Mouse (Mus musculus) embryonic facial prominence, embryonic 12.5 days (tissue): ENCODE measurements at regions not wholly inside any gene's neighbourhood (a gene's known extent, or its start where the extent isn't known, plus 50 kb on each side); places are given as distances from the start of the nearest gene placed in this dataset.
A peak's percentile ranks its signal among the peaks of the same experiment; 100 is the strongest.

Source experiments
- ATAC-seq: fragments of 200-750 bp; cut with Nextera tagmentation; 2 replicates; pipeline ENCODE4 v1.8.0; 2017; ENCODE audit not compliant: insufficient number of reproducible peaks, insufficient read depth, low FRiP score, low TSS enrichment
- H3K27ac ChIP-seq: fragments of 300-500 bp; sonication (generic); 2 replicates; pipeline ENCODE4 v1.5.1; 2016; ENCODE audit warnings: mild to moderate bottlenecking
- H3K27me3 ChIP-seq: fragments of 300-500 bp; sonication (generic); 2 replicates; pipeline ENCODE4 v1.6.1; 2016; ENCODE audit warnings: mild to moderate bottlenecking, moderate library complexity
- H3K36me3 ChIP-seq: fragments of 300-500 bp; sonication (generic); 2 replicates; pipeline ENCODE4 v1.6.1; 2016; ENCODE audit warnings: mild to moderate bottlenecking
- H3K4me1 ChIP-seq: fragments of 300-500 bp; sonication (generic); 2 replicates; pipeline ENCODE4 v1.6.1; 2016
- H3K4me2 ChIP-seq: fragments of 300-500 bp; sonication (generic); replicated peaks from 2 replicates; pipeline ENCODE4 v1.6.1; 2016; ENCODE audit warnings: mild to moderate bottlenecking, moderate library complexity
- H3K4me3 ChIP-seq: fragments of 300-500 bp; sonication (generic); 2 replicates; pipeline ENCODE4 v1.5.1; 2016; ENCODE audit warnings: mild to moderate bottlenecking
- H3K9ac ChIP-seq: fragments of 300-500 bp; sonication (generic); 2 replicates; pipeline ENCODE4 v1.6.1; 2016; ENCODE audit warnings: mild to moderate bottlenecking, moderate library complexity
- H3K9me3 ChIP-seq: fragments of 300-500 bp; sonication (generic); 2 replicates; pipeline ENCODE4 v1.6.1; 2016; ENCODE audit warnings: mild to moderate bottlenecking, moderate library complexity
- WGBS: fragments of 180-500 bp; shearing (Covaris S2); methylation state at CpG from one replicate; pipeline ENCODE4 v1.1.7; 2016; 5-methylcytosine and 5-hydroxymethylcytosine counted together

- Histone ChIP-seq H3K36me3 (no peaks in the 10 kb centered on the region), H3K4me1 (no peaks in the 10 kb centered on the region), H3K4me2 (no peak overlapping the region), H3K9me3 (no peaks in the 10 kb centered on the region), H3K27me3 (no peaks in the 10 kb centered on the region), H3K27ac (no peak overlapping the region), H3K9ac (no peak overlapping the region), H3K4me3 (no peak overlapping the region)
- no peak for ATAC-seq
- WGBS: 83% methylated on average over 2 of the region's 2 CpGs
These were observed 471.8 kb upstream of the Atp11b start for GRCm38 (mm10) chr3:35282106-35282505.

- Histone ChIP-seq H3K4me1 (no peaks in the 10 kb centered on the region), H3K36me3 (no peaks in the 10 kb centered on the region), H3K27me3 (no peaks in the 10 kb centered on the region), H3K9me3 (no peaks in the 10 kb centered on the region), H3K27ac (no peak overlapping the region), H3K4me2 (no peak overlapping the region), H3K4me3 (no peak overlapping the region), H3K9ac (no peak overlapping the region)
- 89% methylated on average over 1 of the region's 1 CpGs for WGBS
- ATAC-seq: no peak
These were observed 459.1 kb upstream of the Atp11b start for GRCm38 (mm10) chr3:35294771-35295170.

GRCm38 (mm10) chr3:35295746-35296145 is 458.2 kb upstream of the Atp11b start:
- Histone ChIP-seq H3K9me3 (no peaks in the 10 kb centered on the region), H3K4me3 (no peak overlapping the region), H3K36me3 (no peaks in the 10 kb centered on the region), H3K27ac (no peak overlapping the region), H3K9ac (no peak overlapping the region), H3K4me1 (no peaks in the 10 kb centered on the region), H3K27me3 (no peaks in the 10 kb centered on the region), H3K4me2 (no peak overlapping the region)
- WGBS: 55% methylated on average over 4 of the region's 4 CpGs
- no peak for ATAC-seq

DNA sequence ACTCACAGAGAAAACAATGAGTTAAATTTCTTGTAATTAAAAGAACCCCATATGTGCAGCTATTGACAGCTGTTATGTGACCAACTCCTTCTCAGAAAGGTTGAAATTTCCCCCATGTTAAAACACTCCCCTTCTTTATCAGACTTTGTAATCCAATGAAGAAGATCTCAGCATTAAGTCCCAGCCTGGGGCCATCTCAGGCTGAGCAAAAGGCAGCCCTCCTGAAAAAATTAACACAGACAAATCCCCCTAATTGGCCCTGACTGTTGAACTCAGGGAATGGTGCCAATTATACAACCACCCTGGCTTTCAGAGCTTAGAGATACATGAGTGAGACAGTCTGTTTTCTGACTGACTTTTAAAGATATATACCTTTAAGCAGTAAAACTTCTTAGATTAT is 454.9 kb upstream of the Atp11b start:
- Histone ChIP-seq H3K4me3 (no peak overlapping the region), H3K27ac (no peak overlapping the region), H3K4me2 (no peak overlapping the region), H3K27me3 (no peaks in the 10 kb centered on the region), H3K9me3 (no peaks in the 10 kb centered on the region), H3K9ac (no peak overlapping the region), H3K36me3 (no peaks in the 10 kb centered on the region), H3K4me1 (no peaks in the 10 kb centered on the region)
- no peak for ATAC-seq

- H3K27me3 ChIP-seq: no peaks in the 10 kb centered on the region
- no peaks in the 10 kb centered on the region for H3K36me3 ChIP-seq
- no peak for ATAC-seq
- no peak overlapping the region for H3K27ac ChIP-seq
- no peak overlapping the region for H3K4me3 ChIP-seq
- H3K9me3 ChIP-seq: no peaks in the 10 kb centered on the region
- 92% methylated on average over 4 of the region's 4 CpGs for WGBS
- H3K4me2 ChIP-seq: no peak overlapping the region
- no peak overlapping the region for H3K9ac ChIP-seq
- H3K4me1 ChIP-seq: no peaks in the 10 kb centered on the region
These were observed 447.9 kb upstream of the Atp11b start for GRCm38 (mm10) chr3:35306013-35306412.

- no peak for ATAC-seq
- Histone ChIP-seq H3K9me3 (no peaks in the 10 kb centered on the region), H3K4me3 (no peak overlapping the region), H3K4me1 (peaks cover 8% of the 10 kb centered on the region), H3K27me3 (no peaks in the 10 kb centered on the region), H3K4me2 (no peak overlapping the region), H3K27ac (no peak overlapping the region), H3K36me3 (no peaks in the 10 kb centered on the region), H3K9ac (no peak overlapping the region)
- WGBS: 50% methylated on average over 10 of the region's 10 CpGs
These were observed 439.7 kb upstream of the Atp11b start for GRCm38 (mm10) chr3:35314177-35314576.

- no peak overlapping the region for H3K4me3 ChIP-seq
- no peaks in the 10 kb centered on the region for H3K36me3 ChIP-seq
- no peaks in the 10 kb centered on the region for H3K27me3 ChIP-seq
- no peak overlapping the region for H3K9ac ChIP-seq
- no peak overlapping the region for H3K27ac ChIP-seq
- no peaks in the 10 kb centered on the region for H3K9me3 ChIP-seq
- no peak for ATAC-seq
- no peak overlapping the region for H3K4me2 ChIP-seq
- WGBS: 73% methylated on average over 6 of the region's 6 CpGs
- H3K4me1 ChIP-seq: peaks cover 8% of the 10 kb centered on the region
These were observed 438.7 kb upstream of the Atp11b start for GRCm38 (mm10) chr3:35315162-35315561.

- peak; percentile 73 for ATAC-seq
- no peak overlapping the region for H3K27ac ChIP-seq
These were observed 435.6 kb upstream of the Atp11b start for GRCm38 (mm10) chr3:35318348-35318747.

DNA sequence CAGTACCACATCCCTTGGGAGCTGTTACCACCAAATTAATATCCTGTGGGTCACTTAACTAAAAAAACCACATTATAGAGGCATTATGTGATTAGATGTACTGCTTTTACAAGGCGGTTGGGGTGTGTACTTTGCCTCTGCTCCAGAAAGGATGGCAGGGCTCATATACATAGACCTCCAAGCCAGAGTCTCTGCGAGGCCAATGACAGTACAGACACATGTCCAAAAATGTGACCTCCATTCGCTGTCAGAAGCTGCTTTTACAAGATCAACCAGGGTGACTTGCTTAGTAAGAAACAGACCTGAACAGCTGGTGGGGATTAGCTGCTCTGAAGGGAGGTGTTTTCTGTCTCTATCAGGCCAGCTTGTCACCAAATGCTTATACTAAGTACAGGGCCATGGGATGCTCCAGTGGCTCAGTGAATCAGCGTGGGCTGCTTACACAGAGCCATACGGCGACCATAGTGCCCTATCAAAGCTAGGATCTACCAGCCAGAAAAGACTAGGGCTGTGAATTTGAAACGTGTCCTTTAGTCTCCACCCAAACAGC is 433.0 kb upstream of the Atp11b start:
- no peak overlapping the region for H3K4me3 ChIP-seq
- H3K27me3 ChIP-seq: no peaks in the 10 kb centered on the region; the same call in 1 of the 2 replicates
- WGBS: 43% methylated on average over 7 of the region's 7 CpGs
- no peak for ATAC-seq
- no peaks in the 10 kb centered on the region for H3K36me3 ChIP-seq
- peaks cover 18% of the 10 kb centered on the region for H3K4me1 ChIP-seq
- no peak overlapping the region for H3K9ac ChIP-seq
- no peak overlapping the region for H3K27ac ChIP-seq
- no peaks in the 10 kb centered on the region for H3K9me3 ChIP-seq
- no peak overlapping the region for H3K4me2 ChIP-seq

More at GRCm38 (mm10) chr3:35318348-35318747, 435.6 kb upstream of the Atp11b start:
- Histone ChIP-seq H3K4me2 (peak overlapping the region; percentile 28), H3K4me1 (peaks cover 13% of the 10 kb centered on the region), H3K9ac (no peak overlapping the region), H3K27me3 (no peaks in the 10 kb centered on the region; the same call in 1 of the 2 replicates), H3K36me3 (no peaks in the 10 kb centered on the region), H3K9me3 (no peaks in the 10 kb centered on the region), H3K4me3 (no peak overlapping the region)
- WGBS: 22% methylated on average over 13 of the region's 13 CpGs

DNA sequence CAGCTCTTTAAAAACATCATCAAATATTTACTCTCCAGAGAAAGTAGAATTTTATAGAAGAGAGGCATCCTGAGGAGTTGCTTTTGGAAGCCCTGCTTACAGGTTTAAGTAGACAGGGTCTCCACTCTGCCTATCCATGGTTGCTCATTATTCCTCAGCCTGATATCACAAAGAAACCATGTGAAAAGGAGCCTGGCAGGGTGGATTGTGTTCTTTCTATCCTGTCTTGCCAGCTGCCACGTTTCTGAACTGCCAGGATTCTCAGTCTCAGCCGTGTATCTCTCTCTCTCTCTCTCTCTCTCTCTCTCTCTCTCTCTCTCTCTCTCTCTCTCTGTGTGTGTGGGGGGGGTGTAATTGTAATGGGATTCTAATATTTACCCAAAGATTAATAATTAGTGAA is 431.9 kb upstream of the Atp11b start:
- Histone ChIP-seq H3K27me3 (no peaks in the 10 kb centered on the region; the same call in 1 of the 2 replicates), H3K36me3 (no peaks in the 10 kb centered on the region), H3K27ac (no peak overlapping the region), H3K9ac (no peak overlapping the region), H3K9me3 (no peaks in the 10 kb centered on the region), H3K4me1 (peaks cover 18% of the 10 kb centered on the region), H3K4me2 (no peak overlapping the region), H3K4me3 (no peak overlapping the region)
- no peak for ATAC-seq
- 47% methylated on average over 2 of the region's 2 CpGs for WGBS

- H3K36me3 ChIP-seq: no peaks in the 10 kb centered on the region
- H3K9ac ChIP-seq: no peak overlapping the region
- peaks cover 15% of the 10 kb centered on the region for H3K4me1 ChIP-seq
- H3K4me3 ChIP-seq: no peak overlapping the region
- ATAC-seq: no peak
- no peak overlapping the region for H3K4me2 ChIP-seq
- no peak overlapping the region for H3K27ac ChIP-seq
- H3K27me3 ChIP-seq: no peaks in the 10 kb centered on the region; the same call in 1 of the 2 replicates
- WGBS: 93% methylated on average over 4 of the region's 4 CpGs
- H3K9me3 ChIP-seq: no peaks in the 10 kb centered on the region
These were observed 431.0 kb upstream of the Atp11b start for GRCm38 (mm10) chr3:35322899-35323298.

DNA sequence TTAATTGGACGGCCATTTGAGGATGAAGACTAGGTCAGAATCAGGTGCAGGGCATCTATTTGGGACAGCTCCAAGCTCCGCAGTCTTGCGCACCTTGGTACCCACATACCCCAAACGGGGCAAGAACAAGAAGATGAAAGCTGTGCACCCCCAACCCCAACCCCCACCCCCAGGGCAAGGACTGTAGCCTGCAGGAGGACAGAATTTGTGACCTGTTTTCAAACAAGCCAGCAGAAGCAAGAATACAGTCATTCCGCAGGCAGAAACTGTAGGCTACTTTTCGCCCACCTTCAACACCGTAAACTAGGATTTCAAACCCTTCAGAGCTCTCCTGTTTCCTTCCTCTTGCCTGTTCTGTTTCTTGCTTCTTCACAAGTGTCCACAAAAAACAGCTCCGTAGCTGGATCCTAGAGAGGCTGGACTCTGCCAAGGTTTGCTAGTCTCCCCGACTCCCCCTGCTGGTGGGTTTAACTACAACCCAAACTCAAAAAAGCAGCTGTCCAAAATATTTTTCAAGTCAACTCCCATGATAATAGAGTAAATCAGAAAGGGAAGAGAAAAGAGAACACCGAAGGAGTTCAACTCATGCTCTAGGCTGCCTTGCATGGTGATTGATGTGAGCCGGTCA is 430.3 kb upstream of the Atp11b start:
- H3K27ac ChIP-seq: no peak overlapping the region

More for the DNA sequence above, 430.3 kb upstream of the Atp11b start:
- Histone ChIP-seq H3K36me3 (no peaks in the 10 kb centered on the region), H3K4me3 (no peak overlapping the region), H3K4me1 (peaks cover 11% of the 10 kb centered on the region), H3K27me3 (no peaks in the 10 kb centered on the region; the same call in 1 of the 2 replicates), H3K9me3 (no peaks in the 10 kb centered on the region), H3K4me2 (no peak overlapping the region), H3K9ac (no peak overlapping the region)
- no peak for ATAC-seq
- WGBS: 70% methylated on average over 11 of the region's 11 CpGs
